Mouse (Mus musculus): ENCODE data around the gene Acbd5. TPM values are rescaled to one million over a fixed set of nuclear protein-coding genes. Genes with fewer than 3 reads are reported as not detected.

Gene Acbd5
- polyA plus RNA-seq (2015; fragmentation: Nextera tagmentation; extraction: Ambion mirVana): 34.0 and 34.2 TPM in 2 replicates

GRCm38 (mm10) chr2:23067552-23068369 lies at the start of gene Acbd5:
Acbd5 (plus strand) TSS chr2:23068167.
- peak within 1 kb of the TSS; percentile 97 for H3K27ac ChIP-seq
- H3K9ac ChIP-seq: peak within 1 kb of the TSS; percentile 80
- no peaks in the 10 kb centered on the region for H3K27me3 ChIP-seq
- 0 out of 2 replicates have a peak, but pooled peaks cover 11% of the 10 kb centered on the region for H3K36me3 ChIP-seq
- peak within 1 kb of the TSS; percentile 97 for H3K4me2 ChIP-seq
- WGBS: 3% methylated on average over 34 of the region's 34 CpGs
- no peaks in the 10 kb centered on the region for H3K9me3 ChIP-seq (replicated peaks)
- ATAC-seq (replicated peaks; ENCODE audit: low FRiP score): peak; percentile 95
- H3K4me1 ChIP-seq: peaks cover 8% of the 10 kb centered on the region; the same call in 1 of the 2 replicates
- H3K4me3 ChIP-seq (replicated peaks): peak within 1 kb of the TSS; percentile 68

- Histone ChIP-seq H3K4me2 (no peak overlapping the region), H3K27ac (no peak overlapping the region), H3K9ac (no peak overlapping the region), H3K4me1 (peaks cover 20% of the 10 kb centered on the region), H3K36me3 (0 out of 2 replicates have a peak, but pooled peaks cover 4% of the 10 kb centered on the region), H3K27me3 (no peaks in the 10 kb centered on the region), H3K4me3 (replicated peaks) (no peak overlapping the region), H3K9me3 (replicated peaks) (no peaks in the 10 kb centered on the region; the same call in 1 of the 2 replicates)
- 88% methylated on average over 2 of the region's 2 CpGs for WGBS
- ATAC-seq (replicated peaks; ENCODE audit: low FRiP score): no peak
Observed at GRCm38 (mm10) chr2:23019170-23019569, 48.8 kb upstream of the Acbd5 start.

- H3K4me3 ChIP-seq (replicated peaks): no peak overlapping the region
- H3K4me1 ChIP-seq: peaks cover 7% of the 10 kb centered on the region; the same call in 1 of the 2 replicates
- 0 out of 2 replicates have a peak, but pooled peaks cover 4% of the 10 kb centered on the region for H3K36me3 ChIP-seq
- no peak for ATAC-seq (replicated peaks; ENCODE audit: low FRiP score)
- H3K9ac ChIP-seq: no peak overlapping the region
- H3K9me3 ChIP-seq (replicated peaks): no peaks in the 10 kb centered on the region; the same call in 1 of the 2 replicates
- 88% methylated on average over 4 of the region's 4 CpGs for WGBS
- no peak overlapping the region for H3K27ac ChIP-seq
- H3K4me2 ChIP-seq: no peak overlapping the region
- no peaks in the 10 kb centered on the region for H3K27me3 ChIP-seq
Observed at GRCm38 (mm10) chr2:23021320-23021719, 46.6 kb upstream of the Acbd5 start.

DNA sequence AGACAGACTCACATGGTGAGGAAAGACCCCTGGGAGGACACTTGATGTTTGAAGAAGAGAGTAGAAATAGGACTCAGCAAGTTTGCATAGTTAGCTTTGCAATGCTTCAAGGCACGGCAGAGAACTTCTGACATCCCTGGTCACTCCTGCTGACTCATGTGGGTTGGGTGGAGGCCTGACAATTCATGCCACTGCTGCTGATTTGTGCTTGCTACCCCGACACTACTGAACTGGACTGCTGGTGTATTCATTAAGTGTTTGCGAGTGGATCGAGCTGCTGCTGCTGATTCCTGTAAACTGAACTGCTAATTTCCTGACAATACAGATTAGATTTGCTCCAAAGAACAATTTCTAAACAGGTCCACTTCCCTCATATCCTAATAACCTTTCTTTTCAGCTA lies 46.2 kb upstream of the Acbd5 start:
- Histone ChIP-seq H3K9ac (no peak overlapping the region), H3K4me1 (peaks cover 4% of the 10 kb centered on the region; the same call in 1 of the 2 replicates), H3K9me3 (replicated peaks) (no peaks in the 10 kb centered on the region; the same call in 1 of the 2 replicates), H3K27me3 (no peaks in the 10 kb centered on the region), H3K27ac (no peak overlapping the region), H3K36me3 (0 out of 2 replicates have a peak, but pooled peaks cover 4% of the 10 kb centered on the region), H3K4me2 (no peak overlapping the region), H3K4me3 (replicated peaks) (no peak overlapping the region)
- no peak for ATAC-seq (replicated peaks; ENCODE audit: low FRiP score)
- WGBS: 33% methylated on average over 4 of the region's 4 CpGs

- Histone ChIP-seq H3K9ac (no peak overlapping the region), H3K9me3 (replicated peaks) (no peaks in the 10 kb centered on the region; the same call in 1 of the 2 replicates), H3K27me3 (no peaks in the 10 kb centered on the region), H3K4me3 (replicated peaks) (no peak overlapping the region), H3K4me1 (peaks cover 4% of the 10 kb centered on the region; the same call in 1 of the 2 replicates), H3K36me3 (0 out of 2 replicates have a peak, but pooled peaks cover 4% of the 10 kb centered on the region), H3K27ac (no peak overlapping the region), H3K4me2 (no peak overlapping the region)
- ATAC-seq (replicated peaks; ENCODE audit: low FRiP score): no peak
- 85% methylated on average over 3 of the region's 3 CpGs for WGBS
Observed at GRCm38 (mm10) chr2:23023023-23023422, 44.9 kb upstream of the Acbd5 start.

DNA sequence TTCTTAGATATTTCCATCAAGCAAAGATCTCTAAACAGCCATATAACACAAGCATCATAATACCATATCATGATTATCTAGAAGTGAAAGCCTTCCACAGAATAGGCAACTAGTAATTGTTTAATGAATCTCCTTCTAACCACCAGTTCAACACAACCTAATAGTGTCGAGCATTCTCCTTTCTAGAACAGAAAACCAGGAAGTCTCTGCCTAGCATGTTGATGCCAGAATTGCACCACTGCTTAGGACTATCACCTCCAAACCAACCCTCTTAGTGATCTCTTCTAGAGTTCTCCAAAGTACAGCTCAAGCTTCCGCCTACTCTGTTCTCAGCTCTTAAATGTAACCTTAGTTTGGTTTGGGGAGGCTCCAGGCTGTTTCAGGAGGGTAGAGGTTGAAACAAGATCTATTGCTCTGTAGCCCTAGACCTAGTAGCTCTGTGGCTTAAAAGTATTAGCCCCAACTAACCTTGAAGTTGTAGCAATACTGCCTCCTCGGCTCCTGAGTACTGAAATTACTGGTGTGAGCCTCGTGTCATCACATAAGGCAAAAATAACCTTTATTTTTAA lies 44.2 kb upstream of the Acbd5 start:
- Histone ChIP-seq H3K4me3 (replicated peaks) (no peak overlapping the region), H3K36me3 (0 out of 2 replicates have a peak, but pooled peaks cover 4% of the 10 kb centered on the region), H3K9me3 (replicated peaks) (no peaks in the 10 kb centered on the region; the same call in 1 of the 2 replicates), H3K9ac (no peak overlapping the region), H3K27me3 (no peaks in the 10 kb centered on the region), H3K4me1 (peaks cover 4% of the 10 kb centered on the region; the same call in 1 of the 2 replicates), H3K4me2 (no peak overlapping the region), H3K27ac (no peak overlapping the region)
- ATAC-seq (replicated peaks; ENCODE audit: low FRiP score): no peak
- 78% methylated on average over 4 of the region's 4 CpGs for WGBS

DNA sequence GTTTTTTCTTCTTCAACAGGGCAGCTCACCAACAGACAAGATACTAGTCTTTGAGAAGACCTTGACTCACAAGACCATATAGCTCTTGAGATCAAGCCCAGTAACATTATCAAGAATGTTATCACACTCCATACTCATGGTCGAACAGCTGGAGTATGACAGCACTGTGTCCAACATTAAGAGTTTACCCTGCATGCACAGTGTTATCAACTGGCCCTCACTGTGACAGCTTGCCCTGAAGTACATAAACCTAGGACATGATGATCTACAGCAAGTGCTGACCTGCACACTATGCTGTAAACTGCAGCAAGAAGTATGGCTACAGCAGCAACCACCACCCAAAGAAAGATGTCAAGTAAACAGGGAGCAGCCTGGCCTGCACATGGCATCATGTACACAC lies 41.6 kb upstream of the Acbd5 start:
- Histone ChIP-seq H3K9me3 (replicated peaks) (no peaks in the 10 kb centered on the region), H3K4me1 (peaks cover 4% of the 10 kb centered on the region; the same call in 1 of the 2 replicates), H3K4me2 (no peak overlapping the region), H3K27ac (no peak overlapping the region), H3K36me3 (peaks cover 10% of the 10 kb centered on the region), H3K4me3 (replicated peaks) (no peak overlapping the region), H3K9ac (no peak overlapping the region), H3K27me3 (no peaks in the 10 kb centered on the region)
- ATAC-seq (replicated peaks; ENCODE audit: low FRiP score): no peak
- 71% methylated on average over 1 of the region's 1 CpGs for WGBS

DNA sequence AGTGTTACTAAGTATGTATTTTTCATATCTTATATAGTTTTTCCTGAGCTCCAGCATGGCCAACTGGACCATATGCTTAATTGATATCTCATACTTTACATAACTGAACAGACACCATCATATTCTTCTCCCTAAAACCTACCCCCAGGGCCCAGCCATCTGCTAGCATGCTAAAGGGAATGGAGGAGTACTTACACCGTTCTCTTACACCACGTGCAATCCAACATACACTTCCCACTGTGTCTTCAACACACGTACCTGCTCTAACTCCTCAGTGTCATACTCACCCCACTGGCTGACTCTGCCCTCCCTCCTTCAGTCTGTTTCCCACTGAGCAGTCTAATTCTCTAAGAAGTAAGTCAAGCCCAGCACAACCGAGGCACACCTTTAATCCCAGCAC lies 39.1 kb upstream of the Acbd5 start:
- no peak overlapping the region for H3K4me2 ChIP-seq
- WGBS: 87% methylated on average over 4 of the region's 4 CpGs

DNA sequence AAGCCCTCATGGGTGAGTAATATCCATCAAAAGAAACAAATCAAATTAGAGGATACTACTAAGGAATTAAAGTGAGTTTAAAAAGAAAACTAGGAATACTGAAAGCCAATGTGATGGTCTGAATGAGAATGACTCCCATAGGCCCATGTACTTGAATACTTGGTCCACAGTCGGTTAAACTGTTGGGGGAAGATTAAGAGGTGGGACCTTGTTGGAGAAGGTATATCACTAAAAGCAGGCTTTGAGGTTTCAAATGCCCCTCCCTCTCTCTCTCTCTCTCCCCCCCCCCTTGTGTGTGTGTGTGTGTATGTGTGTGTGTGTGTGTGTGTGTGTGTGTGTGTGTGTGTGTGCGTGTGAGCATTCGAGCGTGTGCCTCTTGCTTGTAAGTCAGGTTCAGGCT lies 37.3 kb upstream of the Acbd5 start:
- Histone ChIP-seq H3K36me3 (peaks cover 17% of the 10 kb centered on the region), H3K27ac (no peak overlapping the region), H3K9ac (no peak overlapping the region), H3K4me1 (no peaks in the 10 kb centered on the region), H3K9me3 (replicated peaks) (no peaks in the 10 kb centered on the region), H3K4me3 (replicated peaks) (no peak overlapping the region), H3K27me3 (no peaks in the 10 kb centered on the region), H3K4me2 (no peak overlapping the region)
- 87% methylated on average over 3 of the region's 4 CpGs for WGBS
- ATAC-seq (replicated peaks; ENCODE audit: low FRiP score): no peak

More for the DNA sequence above, 39.1 kb upstream of the Acbd5 start:
- no peak for ATAC-seq (replicated peaks; ENCODE audit: low FRiP score)
- Histone ChIP-seq H3K36me3 (peaks cover 17% of the 10 kb centered on the region), H3K4me1 (no peaks in the 10 kb centered on the region), H3K9me3 (replicated peaks) (no peaks in the 10 kb centered on the region), H3K27ac (no peak overlapping the region), H3K27me3 (no peaks in the 10 kb centered on the region), H3K9ac (no peak overlapping the region), H3K4me3 (replicated peaks) (no peak overlapping the region)

- Histone ChIP-seq H3K4me3 (replicated peaks) (no peak overlapping the region), H3K9me3 (replicated peaks) (no peaks in the 10 kb centered on the region), H3K4me2 (no peak overlapping the region), H3K4me1 (peaks cover 7% of the 10 kb centered on the region), H3K9ac (no peak overlapping the region), H3K27ac (no peak overlapping the region), H3K27me3 (no peaks in the 10 kb centered on the region), H3K36me3 (peaks cover 12% of the 10 kb centered on the region)
- 86% methylated on average over 3 of the region's 3 CpGs for WGBS
- no peak for ATAC-seq (replicated peaks; ENCODE audit: low FRiP score)
Observed at GRCm38 (mm10) chr2:23034692-23035435, 33.1 kb upstream of the Acbd5 start.

DNA sequence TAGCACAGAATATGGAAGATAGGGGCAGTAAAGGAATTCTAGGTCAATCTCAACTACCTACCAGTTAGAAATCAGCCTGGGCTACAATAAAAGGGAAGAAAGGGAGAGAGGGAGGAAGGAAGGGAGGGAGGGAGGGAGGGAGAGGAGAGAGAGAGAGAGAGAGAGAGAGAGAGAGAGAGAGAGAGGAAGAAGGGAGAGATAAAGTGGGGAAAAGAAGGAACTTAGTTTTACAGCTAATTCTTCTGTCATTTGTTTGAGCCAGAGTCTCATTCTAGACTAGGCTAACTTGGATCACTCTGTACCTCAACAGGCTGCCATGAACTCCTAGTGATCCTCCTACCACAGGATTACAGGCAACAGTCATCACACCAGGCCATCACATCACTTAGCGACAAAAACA lies 32.5 kb upstream of the Acbd5 start:
- no peak for ATAC-seq (replicated peaks; ENCODE audit: low FRiP score)
- H3K4me1 ChIP-seq: peaks cover 7% of the 10 kb centered on the region
- 100% methylated on average over 1 of the region's 1 CpGs for WGBS
- H3K9ac ChIP-seq: no peak overlapping the region
- no peak overlapping the region for H3K4me3 ChIP-seq (replicated peaks)
- no peak overlapping the region for H3K27ac ChIP-seq
- no peaks in the 10 kb centered on the region for H3K27me3 ChIP-seq
- H3K36me3 ChIP-seq: peaks cover 11% of the 10 kb centered on the region; the same call in 1 of the 2 replicates
- H3K9me3 ChIP-seq (replicated peaks): no peaks in the 10 kb centered on the region
- no peak overlapping the region for H3K4me2 ChIP-seq

All from kidney, embryonic 15.5 days (tissue).